Mouse (Mus musculus) heart, embryonic 15.5 days (tissue): ENCODE measurements at regions not wholly inside any gene's neighbourhood (a gene's known extent, or its start where the extent isn't known, plus 50 kb on each side); places are given as distances from the start of the nearest gene placed in this dataset.
"Not testable (repeated sequence)": the region's sequence is repeated elsewhere in the genome, so short reads cannot be mapped to it uniquely, and the experiment has no call there.

Experiments
- ATAC-seq: fragments of 200-750 bp; cut with Nextera tagmentation; replicated peaks from 2 replicates; pipeline ENCODE4 v1.8.0; 2017; ENCODE audit warnings: low read depth, moderate TSS enrichment; ENCODE audit not compliant: insufficient number of reproducible peaks, insufficient read depth, low FRiP score
- H3K27ac ChIP-seq: fragments of 300-500 bp; sonication (generic); 2 replicates; pipeline ENCODE4 v1.5.1; 2015; ENCODE audit warnings: mild to moderate bottlenecking, inconsistent platforms
- H3K27me3 ChIP-seq: fragments of 300-500 bp; sonication (generic); 2 replicates; pipeline ENCODE4 v1.6.1; 2015; ENCODE audit warnings: inconsistent platforms
- H3K36me3 ChIP-seq: fragments of 300-500 bp; sonication (generic); 2 replicates; pipeline ENCODE4 v1.6.1; 2015; ENCODE audit warnings: mild to moderate bottlenecking, inconsistent platforms
- H3K4me1 ChIP-seq: fragments of 300-500 bp; sonication (generic); replicated peaks from 2 replicates; pipeline ENCODE4 v1.6.1; 2015; ENCODE audit warnings: inconsistent platforms
- H3K4me2 ChIP-seq: fragments of 300-500 bp; sonication (generic); 2 replicates; pipeline ENCODE4 v1.6.1; 2015; ENCODE audit warnings: inconsistent platforms, mild to moderate bottlenecking, moderate library complexity
- H3K4me3 ChIP-seq: fragments of 300-500 bp; sonication (generic); 2 replicates; pipeline ENCODE4 v1.5.1; 2015; ENCODE audit warnings: mild to moderate bottlenecking, inconsistent platforms
- H3K9ac ChIP-seq: fragments of 300-500 bp; sonication (generic); 2 replicates; pipeline ENCODE4 v1.6.1; 2015; ENCODE audit warnings: mild to moderate bottlenecking, inconsistent platforms
- H3K9me3 ChIP-seq: fragments of 300-500 bp; sonication (generic); replicated peaks from 2 replicates; pipeline ENCODE4 v1.6.1; 2016; ENCODE audit warnings: inconsistent platforms
- WGBS: fragments of 180-500 bp; shearing (Covaris S2); methylation state at CpG from one replicate; pipeline ENCODE4 v1.1.7; 2015; ENCODE audit warnings: mixed read lengths; 5-methylcytosine and 5-hydroxymethylcytosine counted together

- no peak overlapping the region for H3K4me2 ChIP-seq
- no peak for ATAC-seq
- H3K36me3 ChIP-seq: no peaks in the 10 kb centered on the region
Observed at GRCm38 (mm10) chr4:55645432-55645831, 113.2 kb upstream of the Klf4 start.

DNA sequence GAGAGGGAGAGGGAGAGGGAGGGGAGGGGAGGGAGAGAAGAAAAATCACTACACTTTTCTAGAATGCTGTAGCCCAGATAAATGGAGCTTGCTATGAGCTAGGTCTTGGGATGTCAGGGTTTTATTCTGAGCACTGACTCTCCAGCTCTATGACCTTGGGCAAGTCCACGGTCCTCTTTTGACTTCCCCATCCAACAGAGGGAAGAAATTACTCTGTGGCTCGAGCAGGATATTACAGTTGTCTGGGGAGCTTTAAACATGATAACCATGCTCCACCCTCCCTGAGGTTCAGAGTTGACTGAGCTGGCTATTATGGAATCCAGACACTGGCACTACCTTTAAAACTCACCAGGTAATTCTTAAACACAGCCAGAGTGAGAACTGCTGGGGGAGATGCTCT lies 112.6 kb upstream of the Klf4 start:
- peaks cover 3% of the 10 kb centered on the region; the same call in 1 of the 2 replicates for H3K4me1 ChIP-seq
- no peaks in the 10 kb centered on the region for H3K27me3 ChIP-seq
- 57% methylated on average over 2 of the region's 2 CpGs for WGBS
- H3K27ac ChIP-seq: no peak overlapping the region
- no peak overlapping the region for H3K4me3 ChIP-seq
- H3K9ac ChIP-seq: no peak overlapping the region
- no peak overlapping the region for H3K4me2 ChIP-seq
- no peak for ATAC-seq
- H3K36me3 ChIP-seq: no peaks in the 10 kb centered on the region
- H3K9me3 ChIP-seq: no peaks in the 10 kb centered on the region

More at GRCm38 (mm10) chr4:55645432-55645831, 113.2 kb upstream of the Klf4 start:
- Histone ChIP-seq H3K4me3 (no peak overlapping the region), H3K4me1 (peaks cover 7% of the 10 kb centered on the region), H3K9ac (no peak overlapping the region), H3K27ac (no peak overlapping the region), H3K27me3 (no peaks in the 10 kb centered on the region), H3K9me3 (no peaks in the 10 kb centered on the region)
- WGBS: 62% methylated on average over 3 of the region's 3 CpGs

GRCm38 (mm10) chr4:55634946-55635511 lies 102.8 kb upstream of the Klf4 start:
- Histone ChIP-seq H3K9me3 (no peaks in the 10 kb centered on the region), H3K9ac (no peak overlapping the region), H3K27ac (no peak overlapping the region), H3K36me3 (no peaks in the 10 kb centered on the region), H3K4me3 (no peak overlapping the region), H3K4me1 (peaks cover 3% of the 10 kb centered on the region; the same call in 1 of the 2 replicates), H3K27me3 (no peaks in the 10 kb centered on the region), H3K4me2 (no peak overlapping the region)
- WGBS: 77% methylated on average over 7 of the region's 7 CpGs
- no peak for ATAC-seq

- H3K36me3 ChIP-seq: no peaks in the 10 kb centered on the region
- H3K9ac ChIP-seq: no peak overlapping the region
- H3K4me3 ChIP-seq: no peak overlapping the region
- H3K9me3 ChIP-seq: no peaks in the 10 kb centered on the region
- no peak overlapping the region for H3K4me2 ChIP-seq
- no peak for ATAC-seq
- no peak overlapping the region for H3K27ac ChIP-seq
- H3K27me3 ChIP-seq: no peaks in the 10 kb centered on the region
- no peaks in the 10 kb centered on the region for H3K4me1 ChIP-seq
- 83% methylated on average over 1 of the region's 1 CpGs for WGBS
Observed at GRCm38 (mm10) chr4:55631157-55631556, 98.9 kb upstream of the Klf4 start.

DNA sequence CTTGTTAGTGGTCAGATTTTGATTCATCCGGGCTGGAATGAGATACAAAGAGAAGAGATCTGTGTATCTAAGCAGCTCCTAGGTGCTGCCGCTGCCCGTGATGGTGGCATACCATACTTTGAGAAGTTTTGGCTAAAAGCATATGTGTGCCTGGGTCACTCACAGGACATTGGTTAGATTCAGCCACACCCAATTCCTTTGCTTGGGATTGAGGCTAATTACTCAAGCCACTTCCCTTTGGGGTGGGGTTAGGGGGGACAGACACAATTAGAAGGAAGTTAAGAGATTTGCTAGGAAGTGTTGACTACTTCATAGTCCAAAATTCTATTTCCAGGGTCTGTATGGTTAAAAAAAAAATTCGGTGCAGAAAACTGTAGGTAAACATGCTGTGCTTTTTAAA lies 97.9 kb upstream of the Klf4 start:
- not testable (repeated sequence) for H3K4me1 ChIP-seq, H3K9me3 ChIP-seq, H3K27ac ChIP-seq, H3K27me3 ChIP-seq, H3K4me3 ChIP-seq, H3K36me3 ChIP-seq, ATAC-seq, H3K9ac ChIP-seq, H3K4me2 ChIP-seq
- 85% methylated on average over 4 of the region's 4 CpGs for WGBS

DNA sequence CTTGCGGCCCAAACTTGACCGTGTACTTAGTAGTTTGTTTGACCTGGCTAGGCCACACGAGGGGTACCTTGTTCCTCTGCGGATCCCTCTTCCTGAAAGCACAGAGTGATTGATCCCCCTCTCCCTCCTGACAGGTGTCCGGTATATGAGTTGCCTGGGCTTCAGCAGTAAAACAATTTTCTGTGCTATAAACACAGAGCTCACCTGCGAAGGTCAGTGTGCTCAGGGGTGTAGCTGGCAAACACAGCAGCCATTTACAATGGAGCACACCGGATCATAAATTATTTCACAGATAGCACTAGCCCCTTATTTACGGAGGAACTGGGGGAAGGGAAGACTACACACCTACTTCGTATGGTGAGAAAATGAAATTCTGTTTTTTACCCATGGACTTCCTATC lies 92.5 kb upstream of the Klf4 start:
- Histone ChIP-seq H3K9ac (no peak overlapping the region), H3K4me3 (no peak overlapping the region), H3K36me3 (no peaks in the 10 kb centered on the region), H3K4me1 (no peaks in the 10 kb centered on the region), H3K9me3 (no peaks in the 10 kb centered on the region), H3K4me2 (no peak overlapping the region), H3K27me3 (no peaks in the 10 kb centered on the region), H3K27ac (no peak overlapping the region)
- WGBS: 91% methylated on average over 9 of the region's 9 CpGs
- no peak for ATAC-seq

DNA sequence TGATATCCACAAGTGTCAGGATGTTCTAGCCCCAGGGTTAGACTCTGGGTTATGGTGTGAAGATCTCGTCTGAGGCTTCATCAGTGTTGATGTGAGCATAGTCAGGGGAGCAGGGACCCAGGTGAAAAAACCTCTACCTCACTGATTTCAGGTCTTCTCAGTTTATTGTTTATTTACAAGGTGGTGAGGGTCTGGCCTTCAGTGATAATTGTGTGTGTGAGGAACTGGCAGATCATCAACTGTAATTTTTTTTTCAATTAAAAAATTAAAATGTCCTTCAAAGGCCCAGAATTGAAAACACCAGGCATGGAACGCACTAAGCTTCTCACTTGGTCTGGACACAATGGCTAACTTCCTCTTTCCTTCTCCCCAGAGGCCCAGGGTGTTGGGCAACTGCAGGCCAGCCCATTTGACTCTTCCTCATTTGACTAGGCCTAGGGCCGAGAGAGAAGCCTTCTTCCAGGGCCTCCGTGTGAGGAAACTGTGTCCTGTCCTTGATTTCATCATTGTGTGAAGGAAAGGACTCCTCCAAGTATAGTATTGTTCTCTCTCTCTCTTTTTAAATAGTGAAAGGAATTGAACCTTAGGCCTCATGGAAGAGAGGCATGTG lies 91.0 kb upstream of the Klf4 start:
- H3K36me3 ChIP-seq: no peaks in the 10 kb centered on the region
- no peak overlapping the region for H3K4me3 ChIP-seq
- H3K9ac ChIP-seq: no peak overlapping the region
- H3K9me3 ChIP-seq: no peaks in the 10 kb centered on the region
- no peak overlapping the region for H3K27ac ChIP-seq
- 72% methylated on average over 4 of the region's 4 CpGs for WGBS
- no peak overlapping the region for H3K4me2 ChIP-seq
- H3K4me1 ChIP-seq: no peaks in the 10 kb centered on the region
- no peak for ATAC-seq
- no peaks in the 10 kb centered on the region for H3K27me3 ChIP-seq

- Histone ChIP-seq H3K36me3 (no peaks in the 10 kb centered on the region), H3K27ac (no peak overlapping the region), H3K9me3 (no peaks in the 10 kb centered on the region), H3K4me2 (no peak overlapping the region), H3K27me3 (no peaks in the 10 kb centered on the region), H3K4me1 (no peaks in the 10 kb centered on the region), H3K9ac (no peak overlapping the region), H3K4me3 (no peak overlapping the region)
- WGBS: 52% methylated on average over 4 of the region's 4 CpGs
- ATAC-seq: no peak
Observed at GRCm38 (mm10) chr4:55622651-55623050, 90.4 kb upstream of the Klf4 start.

DNA sequence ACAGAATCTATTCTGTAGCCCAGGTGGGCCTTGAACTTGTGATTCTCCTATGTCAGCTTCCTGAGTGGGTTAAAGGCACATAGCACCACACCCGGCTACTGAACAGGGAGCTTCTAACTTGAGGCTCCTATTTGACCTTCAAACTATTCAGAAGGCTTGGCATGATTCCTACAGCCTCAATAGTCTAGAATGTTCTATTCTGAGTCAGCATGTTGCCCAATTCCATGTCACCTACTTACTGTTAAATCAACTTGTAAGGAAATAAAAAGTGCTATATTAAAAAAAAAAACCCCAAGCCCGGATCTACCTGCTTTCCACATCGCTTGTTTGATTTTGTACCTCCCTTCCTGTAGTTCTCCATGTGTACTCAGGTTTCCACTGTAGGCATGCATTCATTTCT lies 87.6 kb upstream of the Klf4 start:
- Histone ChIP-seq H3K9me3 (no peaks in the 10 kb centered on the region), H3K36me3 (no peaks in the 10 kb centered on the region), H3K27ac (no peak overlapping the region), H3K4me3 (no peak overlapping the region), H3K4me2 (no peak overlapping the region), H3K27me3 (no peaks in the 10 kb centered on the region), H3K9ac (no peak overlapping the region), H3K4me1 (no peaks in the 10 kb centered on the region)
- no peak for ATAC-seq
- WGBS: 82% methylated on average over 3 of the region's 3 CpGs

DNA sequence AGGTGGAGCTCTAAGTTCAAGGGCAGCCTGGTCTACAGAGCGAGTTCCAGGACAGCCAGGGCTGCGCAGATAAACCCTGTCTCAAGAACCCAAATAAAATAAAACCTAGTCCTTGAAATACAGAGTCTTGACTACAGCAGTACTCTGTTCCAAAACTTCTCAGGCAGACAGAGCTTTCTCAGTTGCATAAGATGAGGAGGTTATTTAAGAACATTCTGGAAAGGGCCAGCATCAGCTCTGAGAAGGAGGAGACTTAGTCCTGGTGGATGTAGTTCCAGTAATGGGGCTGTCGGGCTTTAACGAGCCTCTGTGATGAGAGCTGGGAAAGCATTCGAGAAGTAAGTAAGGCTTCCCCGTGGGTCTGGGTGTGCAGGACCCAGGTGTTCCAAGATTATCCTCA lies 83.5 kb upstream of the Klf4 start:
- ATAC-seq: no peak
- Histone ChIP-seq H3K9me3 (no peaks in the 10 kb centered on the region), H3K27ac (no peak overlapping the region), H3K4me2 (no peak overlapping the region), H3K9ac (no peak overlapping the region), H3K36me3 (no peaks in the 10 kb centered on the region), H3K4me1 (no peaks in the 10 kb centered on the region), H3K4me3 (no peak overlapping the region), H3K27me3 (no peaks in the 10 kb centered on the region)
- WGBS: 61% methylated on average over 6 of the region's 6 CpGs

DNA sequence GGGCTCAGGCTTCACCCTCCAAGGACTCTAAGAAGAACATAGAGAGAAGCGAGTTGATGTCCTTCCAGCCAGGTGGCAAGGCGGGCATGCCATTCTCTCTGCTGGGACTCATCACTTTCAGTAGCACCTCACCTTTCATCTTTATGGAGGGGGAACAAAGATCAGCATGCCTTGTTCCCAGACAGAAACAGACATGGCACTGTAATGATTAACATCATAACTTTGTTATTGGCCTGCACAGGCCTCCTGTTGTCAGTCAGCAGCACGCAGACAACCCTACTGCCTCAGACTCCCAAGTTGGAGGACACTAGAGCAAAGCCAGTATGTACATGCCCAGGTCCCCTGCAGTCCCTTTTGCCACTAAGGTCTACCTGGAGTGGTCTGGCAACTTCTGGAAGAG lies 81.3 kb upstream of the Klf4 start:
- Histone ChIP-seq H3K4me3 (no peak overlapping the region), H3K27me3 (no peaks in the 10 kb centered on the region), H3K9ac (no peak overlapping the region), H3K9me3 (no peaks in the 10 kb centered on the region), H3K4me2 (no peak overlapping the region), H3K36me3 (no peaks in the 10 kb centered on the region), H3K4me1 (no peaks in the 10 kb centered on the region), H3K27ac (no peak overlapping the region)
- WGBS: 90% methylated on average over 3 of the region's 3 CpGs
- no peak for ATAC-seq

- Histone ChIP-seq H3K27ac (no peak overlapping the region), H3K9ac (no peak overlapping the region)
Observed at GRCm38 (mm10) chr4:55610998-55611397, 78.7 kb upstream of the Klf4 start.

More at GRCm38 (mm10) chr4:55610998-55611397, 78.7 kb upstream of the Klf4 start:
- Histone ChIP-seq H3K4me2 (no peak overlapping the region), H3K4me3 (no peak overlapping the region), H3K9me3 (no peaks in the 10 kb centered on the region), H3K36me3 (no peaks in the 10 kb centered on the region), H3K27me3 (no peaks in the 10 kb centered on the region; the same call in 1 of the 2 replicates), H3K4me1 (no peaks in the 10 kb centered on the region)
- WGBS: 86% methylated on average over 4 of the region's 4 CpGs
- no peak for ATAC-seq
